Mouse (Mus musculus) liver, embryonic 12.5 days (tissue): ENCODE measurements around the gene Steap2. TPM values are rescaled to one million over a fixed set of nuclear protein-coding genes. Genes with fewer than 3 reads are reported as not detected.

ENCODE experiments used
- ATAC-seq: fragments of 200-750 bp; cut with Nextera tagmentation; 2 replicates; pipeline ENCODE4 v1.8.0; 2017; ENCODE audit warnings: moderate number of reproducible peaks, mild to moderate bottlenecking, moderate library complexity
- H3K27ac ChIP-seq: fragments of 300-500 bp; sonication (generic); 2 replicates; pipeline ENCODE4 v1.5.1; 2016; ENCODE audit warnings: mild to moderate bottlenecking
- H3K27me3 ChIP-seq: fragments of 300-500 bp; sonication (generic); replicated peaks from 2 replicates; pipeline ENCODE4 v1.6.1; 2016; ENCODE audit warnings: mild to moderate bottlenecking, moderate library complexity
- H3K36me3 ChIP-seq: fragments of 300-500 bp; sonication (generic); 2 replicates; pipeline ENCODE4 v1.6.1; 2016; ENCODE audit warnings: mild to moderate bottlenecking, moderate library complexity
- H3K4me1 ChIP-seq: fragments of 300-500 bp; sonication (generic); 2 replicates; pipeline ENCODE4 v1.6.1; 2016
- H3K4me2 ChIP-seq: fragments of 300-500 bp; sonication (generic); 2 replicates; pipeline ENCODE4 v1.6.1; 2016; ENCODE audit warnings: mild to moderate bottlenecking, moderate library complexity
- H3K4me3 ChIP-seq: fragments of 300-500 bp; sonication (generic); 2 replicates; pipeline ENCODE4 v1.5.1; 2016; ENCODE audit warnings: mild to moderate bottlenecking, moderate library complexity
- H3K9ac ChIP-seq: fragments of 300-500 bp; sonication (generic); 2 replicates; pipeline ENCODE4 v1.6.1; 2016; ENCODE audit warnings: mild to moderate bottlenecking, moderate library complexity
- H3K9me3 ChIP-seq: fragments of 300-500 bp; sonication (generic); replicated peaks from 2 replicates; pipeline ENCODE4 v1.6.1; 2016; ENCODE audit warnings: mild to moderate bottlenecking, moderate library complexity
- WGBS: fragments of 180-500 bp; shearing (Covaris S2); methylation state at CpG from one replicate; pipeline ENCODE4 v1.1.7; 2016; ENCODE audit not compliant: insufficient replicate concordance; 5-methylcytosine and 5-hydroxymethylcytosine counted together
- polyA plus RNA-seq: library from polyadenylated mRNA; unstranded; fragments of >200 nt; fragmentation: Nextera tagmentation; extraction: Ambion mirVana; gene quantifications from 2 replicates; pipeline ENCODE4 v1.2.1, GENCODE M21; 2016

The Steap2 gene
- 5.9 and 7.2 TPM in 2 replicates for polyA plus RNA-seq

GRCm38 (mm10) chr5:5693956-5694653, at the start of gene Steap2:
TSS of gene Steap2 (minus strand) at chr5:5694578.
- peak within 1 kb of the TSS; percentile 58 for H3K4me3 ChIP-seq

GRCm38 (mm10) chr5:5734445-5734844, 40.1 kb upstream of the Steap2 start:
- H3K9me3 ChIP-seq, result no peaks in the 10 kb centered on the region
- H3K27me3 ChIP-seq, result no peaks in the 10 kb centered on the region
- WGBS, result 77% methylated on average over 9 of the region's 9 CpGs
- no peaks in the 10 kb centered on the region for H3K4me1 ChIP-seq
- no peak overlapping the region for H3K4me2 ChIP-seq
- no peak overlapping the region for H3K9ac ChIP-seq
- no peak overlapping the region for H3K27ac ChIP-seq
- no peak for ATAC-seq
- no peak overlapping the region for H3K4me3 ChIP-seq
- H3K36me3 ChIP-seq, result no peaks in the 10 kb centered on the region

More at GRCm38 (mm10) chr5:5693956-5694653, at the start of gene Steap2:
- Histone ChIP-seq H3K4me1 (no peaks in the 10 kb centered on the region), H3K27me3 (peaks cover 38% of the 10 kb centered on the region), H3K9ac (peak within 1 kb of the TSS; percentile 61), H3K4me2 (peak within 1 kb of the TSS; percentile 68), H3K9me3 (no peaks in the 10 kb centered on the region), H3K27ac (peak within 1 kb of the TSS; percentile 71), H3K36me3 (no peaks in the 10 kb centered on the region)
- ATAC-seq, result peak; percentile 67
- 1% methylated on average over 66 of the region's 66 CpGs for WGBS

GRCm38 (mm10) chr5:5732858-5733257, 38.5 kb upstream of the Steap2 start:
- Histone ChIP-seq H3K9ac (no peak overlapping the region), H3K27ac (no peak overlapping the region), H3K36me3 (no peaks in the 10 kb centered on the region), H3K4me3 (no peak overlapping the region), H3K9me3 (no peaks in the 10 kb centered on the region), H3K27me3 (no peaks in the 10 kb centered on the region), H3K4me1 (no peaks in the 10 kb centered on the region), H3K4me2 (no peak overlapping the region)
- ATAC-seq, result no peak
- WGBS, result 50% methylated on average over 2 of the region's 2 CpGs

DNA sequence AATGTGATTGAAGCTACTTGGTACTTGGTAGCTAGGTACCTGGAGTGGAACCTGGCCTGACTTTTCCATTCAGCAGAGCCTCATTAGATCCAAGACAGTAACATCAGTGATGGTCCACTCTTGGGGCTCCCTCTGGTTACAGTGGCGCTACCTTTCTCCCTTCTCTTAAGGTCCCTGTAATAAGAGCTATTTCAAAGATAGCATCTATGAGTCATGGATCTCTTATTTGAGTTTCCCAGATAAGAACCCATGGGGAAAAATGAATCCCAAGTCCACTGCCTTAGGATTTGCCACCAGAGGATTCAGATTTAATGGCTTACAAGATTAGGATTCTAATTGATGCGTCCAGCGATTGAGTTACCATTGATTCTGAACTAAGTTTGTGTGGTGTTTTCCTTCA, 37.8 kb upstream of the Steap2 start:
- Histone ChIP-seq H3K9me3 (no peaks in the 10 kb centered on the region), H3K4me1 (no peaks in the 10 kb centered on the region), H3K27ac (no peak overlapping the region), H3K9ac (no peak overlapping the region), H3K4me3 (no peak overlapping the region), H3K36me3 (no peaks in the 10 kb centered on the region), H3K27me3 (no peaks in the 10 kb centered on the region), H3K4me2 (no peak overlapping the region)
- no peak for ATAC-seq
- 73% methylated on average over 3 of the region's 3 CpGs for WGBS

DNA sequence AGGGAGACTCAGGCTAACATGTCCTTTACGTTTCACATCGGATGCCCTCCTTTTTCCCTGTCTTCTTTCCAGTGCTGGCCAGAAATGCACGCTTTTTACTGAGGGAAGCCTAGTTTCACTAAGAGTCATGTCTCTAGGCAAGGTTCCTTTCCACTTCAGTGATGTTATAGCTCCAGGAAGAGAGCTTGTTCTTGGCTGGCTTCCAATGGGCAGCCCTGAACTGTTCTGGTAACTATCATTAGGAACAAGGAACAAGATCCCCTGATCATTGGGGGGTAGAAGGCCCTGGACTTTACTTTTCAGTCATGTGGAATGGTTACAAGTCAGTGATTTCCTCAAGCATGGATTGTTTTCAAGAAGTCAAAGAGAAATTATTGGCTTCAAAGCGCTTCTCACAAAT, 35.5 kb upstream of the Steap2 start:
- H3K27ac ChIP-seq, result no peak overlapping the region
- no peak overlapping the region for H3K9ac ChIP-seq
- no peak overlapping the region for H3K4me3 ChIP-seq
- no peaks in the 10 kb centered on the region for H3K36me3 ChIP-seq
- no peak overlapping the region for H3K4me2 ChIP-seq
- H3K4me1 ChIP-seq, result no peaks in the 10 kb centered on the region
- H3K27me3 ChIP-seq, result no peaks in the 10 kb centered on the region
- ATAC-seq, result no peak
- H3K9me3 ChIP-seq, result no peaks in the 10 kb centered on the region
- 65% methylated on average over 4 of the region's 4 CpGs for WGBS

DNA sequence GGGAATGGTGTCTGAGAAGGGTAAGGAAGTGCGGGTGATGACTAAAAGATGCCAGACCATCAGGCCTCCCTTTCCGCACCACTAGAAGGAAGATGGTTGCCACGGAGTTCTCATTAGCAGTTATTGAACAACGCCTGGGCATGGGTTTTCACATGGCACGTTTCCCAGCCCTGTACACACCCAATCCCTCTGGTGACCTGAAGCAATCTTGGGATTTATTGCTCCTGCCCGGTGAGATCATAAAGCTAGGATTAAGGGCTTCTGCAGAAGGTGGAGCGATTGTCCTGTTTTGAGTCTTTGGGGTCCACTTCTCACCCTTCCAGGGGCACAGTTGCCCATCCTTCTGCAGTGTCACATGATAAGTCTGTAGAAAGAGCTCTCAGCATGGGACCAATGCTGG, 27.8 kb upstream of the Steap2 start:
- 81% methylated on average over 7 of the region's 7 CpGs for WGBS

GRCm38 (mm10) chr5:5711032-5711431, 16.7 kb upstream of the Steap2 start:
- H3K27me3 ChIP-seq, result no peaks in the 10 kb centered on the region
- no peak overlapping the region for H3K27ac ChIP-seq
- no peak overlapping the region for H3K9ac ChIP-seq
- 70% methylated on average over 4 of the region's 4 CpGs for WGBS
- H3K36me3 ChIP-seq, result no peaks in the 10 kb centered on the region
- H3K4me3 ChIP-seq, result no peak overlapping the region
- ATAC-seq, result no peak
- no peaks in the 10 kb centered on the region for H3K4me1 ChIP-seq
- H3K4me2 ChIP-seq, result no peak overlapping the region
- no peaks in the 10 kb centered on the region for H3K9me3 ChIP-seq

More for the DNA sequence above, 27.8 kb upstream of the Steap2 start:
- Histone ChIP-seq H3K27ac (no peak overlapping the region), H3K36me3 (no peaks in the 10 kb centered on the region), H3K27me3 (no peaks in the 10 kb centered on the region), H3K4me1 (no peaks in the 10 kb centered on the region), H3K4me2 (no peak overlapping the region), H3K9ac (no peak overlapping the region), H3K9me3 (no peaks in the 10 kb centered on the region), H3K4me3 (no peak overlapping the region)
- no peak for ATAC-seq

DNA sequence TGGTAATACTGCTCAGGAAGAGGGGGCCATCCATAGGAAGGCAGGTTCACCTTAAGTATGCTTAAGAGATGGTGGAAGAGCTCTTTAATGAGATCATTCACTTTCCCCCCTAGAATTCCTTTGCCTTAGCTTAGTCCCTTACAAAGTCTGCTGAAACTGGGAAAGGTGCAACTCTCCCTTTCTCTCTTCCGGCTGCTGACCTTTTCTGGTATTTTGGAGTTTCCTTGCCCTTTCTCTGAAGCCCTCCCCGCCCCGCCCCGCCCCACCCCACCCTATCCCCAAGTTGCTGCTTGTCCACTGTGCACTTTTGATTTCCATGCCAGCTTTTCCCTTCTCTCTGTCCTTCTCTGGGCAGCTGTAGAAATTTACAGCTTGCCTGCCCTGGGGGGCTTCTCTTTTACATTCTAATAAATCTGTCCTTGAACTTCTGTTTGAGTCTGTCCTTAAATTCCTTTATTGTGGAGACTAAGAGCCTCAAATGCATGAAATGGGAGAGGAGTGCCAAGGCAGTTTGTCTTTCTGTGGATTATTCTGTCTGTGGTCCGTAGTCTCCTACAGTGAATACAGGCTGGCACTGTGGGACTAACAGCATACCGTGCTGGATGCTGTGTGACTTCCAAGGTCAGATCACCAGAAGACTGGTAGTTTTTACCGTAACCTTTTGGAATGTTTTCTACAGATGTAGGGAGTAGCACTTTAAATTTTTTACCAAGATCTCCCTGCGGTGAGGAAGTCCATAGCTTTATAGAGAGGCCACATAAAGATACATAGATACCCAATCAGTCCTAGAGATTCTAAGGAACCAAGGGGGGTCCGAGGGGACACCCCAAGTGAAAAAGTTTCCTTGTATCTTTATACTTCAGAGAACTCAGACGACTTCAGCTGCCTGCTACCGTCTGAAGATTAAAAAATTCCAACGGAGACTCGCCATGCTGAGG, 13.2 kb upstream of the Steap2 start:
- H3K27ac ChIP-seq, result no peak overlapping the region
- H3K9me3 ChIP-seq, result no peaks in the 10 kb centered on the region
- H3K4me2 ChIP-seq, result no peak overlapping the region
- no peaks in the 10 kb centered on the region for H3K4me1 ChIP-seq
- no peaks in the 10 kb centered on the region for H3K27me3 ChIP-seq
- H3K36me3 ChIP-seq, result no peaks in the 10 kb centered on the region
- ATAC-seq, result no peak
- 52% methylated on average over 13 of the region's 13 CpGs for WGBS
- no peak overlapping the region for H3K4me3 ChIP-seq
- H3K9ac ChIP-seq, result no peak overlapping the region

DNA sequence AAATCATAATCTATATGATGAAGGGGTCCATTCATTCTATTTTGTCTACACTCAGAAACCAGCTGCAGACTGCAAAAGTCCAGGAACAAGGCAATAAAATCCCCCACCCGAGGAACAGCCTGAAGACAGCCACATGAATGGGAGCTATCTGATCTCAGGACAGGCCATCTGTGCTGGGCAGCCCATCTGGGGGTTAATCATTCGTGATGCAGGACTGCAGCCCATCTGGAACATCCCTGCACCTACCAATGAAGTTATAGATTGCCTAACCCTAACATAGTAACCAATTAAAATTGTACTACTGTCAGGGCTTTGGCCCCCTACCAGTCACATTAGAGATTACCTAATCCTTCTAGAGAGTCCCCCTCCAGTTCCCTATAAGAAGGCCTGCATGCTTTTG, 10.6 kb upstream of the Steap2 start:
- WGBS, result 23% methylated on average over 2 of the region's 2 CpGs
- Histone ChIP-seq H3K36me3 (no peaks in the 10 kb centered on the region), H3K27me3 (no peaks in the 10 kb centered on the region), H3K27ac (no peak overlapping the region), H3K4me3 (no peak overlapping the region), H3K4me1 (no peaks in the 10 kb centered on the region), H3K9ac (no peak overlapping the region), H3K9me3 (no peaks in the 10 kb centered on the region), H3K4me2 (no peak overlapping the region)
- ATAC-seq, result no peak

- no peaks in the 10 kb centered on the region for H3K9me3 ChIP-seq
- H3K4me1 ChIP-seq, result no peaks in the 10 kb centered on the region
- no peak overlapping the region for H3K27ac ChIP-seq
- no peak overlapping the region for H3K9ac ChIP-seq
- H3K36me3 ChIP-seq, result no peaks in the 10 kb centered on the region
- H3K4me2 ChIP-seq, result no peak overlapping the region
- WGBS, result 63% methylated on average over 2 of the region's 2 CpGs
- ATAC-seq, result no peak
- no peak overlapping the region for H3K4me3 ChIP-seq
- H3K27me3 ChIP-seq, result no peaks in the 10 kb centered on the region
These were observed 6.0 kb upstream of the Steap2 start for GRCm38 (mm10) chr5:5700386-5700785.

DNA sequence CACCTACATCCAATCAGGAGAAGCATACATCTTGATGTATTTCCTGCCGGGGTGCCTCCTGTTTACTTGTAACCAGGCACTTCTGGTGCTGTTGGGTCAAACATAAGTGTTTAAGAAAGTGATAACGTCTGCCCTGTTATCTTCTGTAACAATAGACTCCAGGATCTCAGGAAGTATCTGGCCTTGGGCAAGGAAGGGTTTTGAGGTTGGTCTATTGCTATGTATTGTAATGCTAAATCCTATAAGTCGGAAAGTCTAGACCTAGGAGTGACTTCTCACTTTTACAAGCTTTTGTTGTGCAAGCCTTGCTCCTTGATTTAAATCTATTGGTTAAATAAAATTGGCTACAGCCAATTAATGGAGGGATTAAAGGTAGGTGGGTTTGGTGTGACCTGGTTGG, 4.5 kb upstream of the Steap2 start:
- Histone ChIP-seq H3K9ac (no peak overlapping the region), H3K9me3 (no peaks in the 10 kb centered on the region), H3K4me2 (no peak overlapping the region), H3K27me3 (peaks cover 13% of the 10 kb centered on the region), H3K4me3 (no peak overlapping the region), H3K36me3 (no peaks in the 10 kb centered on the region), H3K27ac (no peak overlapping the region), H3K4me1 (no peaks in the 10 kb centered on the region)
- 38% methylated on average over 3 of the region's 3 CpGs for WGBS
- ATAC-seq, result no peak

DNA sequence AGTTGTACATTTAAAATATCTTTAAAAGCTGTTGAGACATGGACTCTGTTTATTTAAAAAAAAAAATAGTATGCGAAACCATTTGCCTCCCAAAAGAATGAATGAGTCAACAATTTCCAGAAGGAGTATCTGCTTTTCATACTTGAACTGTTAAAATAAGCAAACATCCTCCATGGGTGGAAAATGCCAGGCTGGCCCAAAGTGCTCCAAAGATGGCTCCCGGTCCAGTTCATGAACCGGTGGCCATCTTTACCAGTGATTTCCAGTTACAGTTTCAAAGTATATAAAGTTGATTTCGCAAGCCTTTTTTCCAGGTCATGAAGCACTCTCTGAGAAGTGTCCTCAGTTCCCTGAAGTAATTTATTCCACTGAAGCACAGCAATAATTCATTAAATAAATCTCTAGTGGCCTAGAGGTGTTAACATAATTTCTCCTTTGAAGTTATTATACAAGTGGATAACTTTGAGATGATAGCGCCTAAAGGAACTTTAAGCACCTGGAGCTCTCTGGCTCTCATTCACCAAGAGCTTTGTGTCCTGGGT, 1.1 kb upstream of the Steap2 start:
- ATAC-seq, result no peak
- H3K9me3 ChIP-seq, result no peaks in the 10 kb centered on the region
- WGBS, result 72% methylated on average over 5 of the region's 5 CpGs
- no peak overlapping the region for H3K9ac ChIP-seq
- H3K27ac ChIP-seq, result no peak overlapping the region
- H3K4me3 ChIP-seq, result no peak overlapping the region
- no peak overlapping the region for H3K4me2 ChIP-seq
- no peaks in the 10 kb centered on the region for H3K36me3 ChIP-seq
- H3K27me3 ChIP-seq, result peaks cover 38% of the 10 kb centered on the region
- H3K4me1 ChIP-seq, result no peaks in the 10 kb centered on the region
